Mouse (Mus musculus) mature B cell (primary cell): ENCODE results near the gene Cyp2e1.
"Not testable (repeated sequence)": the region's sequence is repeated elsewhere in the genome, so short reads cannot be mapped to it uniquely, and the experiment has no call there.

Experiments
- in situ Hi-C: fragments of 300-500 bp; cut with MboI; formaldehyde crosslinking; loops from 2 replicates; pipeline ENCODE4 v1.14.3; 2019

Gene Cyp2e1

DNA sequence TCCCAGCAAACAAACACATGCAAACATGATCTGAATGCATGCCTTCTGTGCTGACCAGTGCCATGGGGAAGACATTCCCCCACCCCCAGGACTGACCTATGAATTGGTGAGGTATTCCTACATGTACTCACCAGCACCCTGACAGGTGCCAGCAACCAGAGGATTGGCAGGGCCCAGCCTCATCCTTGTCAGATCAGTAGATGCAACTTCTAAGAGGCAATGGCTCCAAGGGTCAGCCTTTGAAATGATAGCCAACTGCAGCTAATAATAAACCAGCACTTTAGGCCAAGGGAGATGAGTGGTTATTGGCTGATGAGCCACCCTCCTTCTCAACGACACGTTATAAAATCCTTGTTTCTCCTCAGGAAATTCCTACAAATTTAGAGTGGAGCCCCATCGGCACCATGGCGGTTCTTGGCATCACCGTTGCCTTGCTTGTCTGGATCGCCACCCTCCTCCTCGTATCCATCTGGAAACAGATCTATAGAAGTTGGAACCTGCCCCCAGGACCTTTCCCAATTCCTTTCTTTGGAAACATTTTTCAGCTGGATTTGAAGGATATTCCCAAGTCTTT lies at the start of gene Cyp2e1:
Gene Cyp2e1, plus strand, starts transcription at position 293 of the 574 bp plus-strand sequence.
- in situ Hi-C loops = no loop called here

DNA sequence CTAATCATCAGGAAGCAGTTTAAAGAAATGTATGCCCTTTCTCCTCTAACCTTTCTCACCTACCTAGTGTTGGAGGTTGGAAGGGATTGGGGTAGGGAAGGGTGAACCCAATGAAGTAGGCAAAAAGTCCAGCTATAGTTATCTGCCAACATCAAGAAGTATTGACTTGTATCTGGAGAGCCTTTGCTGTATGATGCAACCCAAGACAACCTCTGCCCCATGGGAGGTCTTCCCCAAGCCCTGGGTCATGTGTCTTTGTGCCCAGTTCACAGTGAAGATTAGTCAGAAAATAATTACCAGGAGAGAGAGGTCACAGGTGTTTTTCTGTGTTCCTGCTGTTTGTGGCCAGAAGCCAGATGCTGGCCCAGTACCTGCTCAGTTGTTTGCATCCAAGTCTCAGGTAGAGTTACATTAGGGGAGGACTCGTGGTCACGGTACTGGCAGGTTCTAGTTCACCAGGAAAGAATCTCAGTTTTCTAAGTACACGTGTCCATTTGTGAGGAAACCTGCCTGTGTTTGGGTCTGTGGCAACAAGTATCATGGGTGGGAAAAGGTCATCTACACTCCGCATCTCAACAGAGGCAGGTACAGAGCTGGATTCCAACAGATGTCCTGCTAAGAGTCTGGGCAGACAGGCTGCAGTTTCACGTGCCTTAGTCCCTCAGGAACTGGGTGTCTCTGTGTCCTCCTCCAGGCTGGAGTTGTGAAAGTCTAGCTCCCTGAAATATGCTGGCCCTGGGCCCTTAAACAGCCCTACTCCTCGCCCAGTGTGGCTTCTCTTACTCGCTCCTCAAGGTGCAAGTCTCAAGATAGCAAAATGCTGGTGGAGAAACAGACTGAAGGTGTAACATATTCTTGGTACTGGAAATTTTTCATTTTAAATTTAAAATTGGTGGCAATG lies 46.1 kb upstream of the Cyp2e1 start:
- in situ Hi-C loops = no loop called here

DNA sequence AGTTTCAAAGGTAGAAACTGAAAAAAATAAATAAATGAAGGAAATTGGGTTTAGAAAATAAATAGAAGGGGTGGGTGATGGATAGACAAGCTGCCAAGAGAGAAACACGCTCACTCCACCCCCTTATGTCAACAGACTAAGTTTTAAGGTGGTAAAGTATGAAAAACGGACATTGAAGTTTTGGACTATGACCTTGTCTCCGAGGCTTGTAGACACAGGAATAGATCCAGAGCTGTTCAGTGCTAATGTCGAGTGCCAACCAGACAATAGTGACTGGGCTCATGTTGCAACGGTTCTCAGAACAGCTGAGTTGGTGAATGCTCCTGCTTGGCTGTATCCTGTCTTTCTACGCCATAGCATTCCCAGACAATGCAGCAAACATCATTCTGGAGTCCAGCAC lies 42.4 kb upstream of the Cyp2e1 start:
- in situ Hi-C loops = no loop called here

DNA sequence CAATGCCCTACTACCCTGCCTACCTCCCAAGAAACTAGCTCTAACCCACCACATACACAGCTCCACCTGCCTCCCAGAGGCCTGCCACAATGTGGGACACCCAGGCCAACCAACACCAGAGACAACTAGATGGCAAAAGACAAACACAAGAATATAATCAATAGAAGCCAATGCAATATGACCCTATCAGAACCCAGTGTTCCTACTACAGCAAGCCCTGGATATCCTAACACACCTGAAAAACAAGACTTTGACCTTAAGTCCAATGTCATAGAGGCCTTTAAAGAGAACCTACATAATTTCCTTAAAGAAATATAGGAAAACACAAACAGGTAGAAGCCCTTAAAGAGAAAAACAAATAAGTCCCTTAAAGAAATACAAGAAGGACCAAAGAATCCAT lies 38.0 kb upstream of the Cyp2e1 start:
- in situ Hi-C loops = no loop called here

DNA sequence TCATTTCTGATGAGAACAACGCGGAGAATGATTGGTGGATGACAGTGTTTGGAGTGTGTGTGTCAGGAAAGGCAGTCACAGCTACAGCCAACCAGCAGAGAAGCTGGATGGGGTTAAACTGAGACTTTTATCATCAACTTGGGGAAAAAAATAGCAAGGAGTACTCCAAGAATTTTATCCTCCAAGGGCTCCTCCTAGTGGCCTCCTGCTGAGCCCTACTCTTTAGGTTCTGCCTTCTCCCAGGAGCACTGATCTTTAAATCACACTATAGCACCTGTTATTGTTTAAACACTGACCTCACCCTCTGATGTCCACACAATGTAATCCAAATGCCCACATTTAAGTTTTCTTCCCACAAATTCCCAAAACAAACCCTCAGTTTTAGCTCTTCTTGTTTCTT lies 30.4 kb upstream of the Cyp2e1 start:
- in situ Hi-C loops = no loop called here

DNA sequence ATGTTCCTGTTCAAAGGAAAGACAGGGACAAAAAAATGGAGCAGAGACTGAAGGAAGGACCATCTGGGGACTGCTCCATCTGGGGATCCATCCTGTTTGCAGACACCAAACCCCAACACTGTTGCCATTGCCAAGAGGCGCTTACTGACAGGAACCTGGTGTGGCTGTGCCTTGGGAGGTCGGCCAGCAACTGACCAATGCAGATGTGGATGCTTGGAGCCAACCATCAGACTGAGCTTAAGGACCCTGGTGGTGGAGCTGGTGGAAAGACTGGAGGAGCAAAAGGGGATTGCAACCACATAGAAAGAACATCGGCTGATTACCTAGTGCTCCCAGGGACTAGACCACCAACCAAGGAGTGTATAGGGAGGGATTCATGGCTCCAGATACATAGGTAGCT lies 16.1 kb upstream of the Cyp2e1 start:
- in situ Hi-C loops = no loop called here

DNA sequence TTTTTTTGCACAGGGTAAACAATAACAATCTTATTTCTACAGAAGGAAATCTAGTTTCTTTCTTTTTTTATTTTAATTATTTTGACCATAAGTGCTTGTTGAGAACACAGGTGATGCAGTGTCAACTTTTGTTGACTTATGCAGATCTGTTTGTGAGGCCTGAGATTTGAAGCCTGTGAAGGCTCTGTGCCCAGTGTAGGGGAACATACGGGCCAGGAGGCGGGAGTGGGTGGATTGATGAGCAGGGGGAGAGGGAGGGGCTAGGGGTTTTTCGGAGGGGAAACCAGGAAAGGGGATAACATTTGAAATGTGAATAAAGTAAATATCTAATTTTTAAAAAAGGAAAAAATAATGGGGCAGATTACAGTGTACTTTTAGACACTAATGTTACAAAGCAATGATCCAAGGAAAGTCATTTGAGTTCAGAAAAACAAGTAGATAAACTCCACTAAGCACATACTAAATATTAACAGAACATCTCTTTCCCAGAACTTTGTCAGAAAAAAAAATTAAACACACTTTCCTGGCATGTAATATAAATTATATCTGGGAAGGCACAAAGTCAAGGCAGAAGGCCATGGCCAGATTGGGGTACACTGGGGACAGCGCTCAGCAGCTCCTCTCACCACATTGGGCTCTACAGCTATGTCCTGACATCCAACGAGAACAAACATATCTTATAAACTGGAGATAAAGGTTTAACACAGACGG lies 15.3 kb upstream of the Cyp2e1 start:
- in situ Hi-C loops = no loop called here

DNA sequence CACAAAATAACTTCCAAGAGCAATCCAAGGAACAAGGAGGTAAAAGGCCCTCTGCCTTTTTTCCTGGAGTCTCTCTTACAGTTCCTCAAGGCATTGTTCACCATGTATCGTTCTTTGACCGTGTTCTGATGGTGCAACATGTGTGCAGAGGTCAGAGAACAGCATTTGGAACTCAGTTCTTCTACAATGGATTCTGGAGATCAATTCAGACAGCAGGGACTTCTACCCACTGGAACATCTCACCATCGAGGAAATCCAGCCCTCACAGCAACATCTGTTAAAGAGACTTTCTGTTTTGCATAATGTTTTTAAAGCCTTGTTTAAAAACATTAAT lies 14.7 kb upstream of the Cyp2e1 start:
- in situ Hi-C loops = no loop called here

DNA sequence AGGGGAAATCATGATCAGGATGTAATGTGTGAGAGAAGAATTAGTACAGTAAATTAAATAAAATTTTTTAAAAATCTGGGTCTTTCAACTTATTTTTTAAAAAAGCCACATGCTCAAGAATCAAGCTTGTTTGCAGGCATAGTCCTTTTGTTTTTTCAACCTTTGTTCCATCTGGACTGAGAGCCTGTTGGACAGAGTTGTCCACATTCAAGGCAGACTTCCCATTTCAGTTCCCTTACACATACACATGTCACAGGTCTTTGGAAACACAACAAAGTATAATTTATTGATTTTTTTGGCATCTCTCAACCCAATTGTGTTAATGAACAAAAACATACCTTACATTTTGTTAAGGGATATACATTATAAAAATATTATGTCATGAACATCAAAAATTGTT lies 9.0 kb upstream of the Cyp2e1 start:
- in situ Hi-C loops = no loop called here

DNA sequence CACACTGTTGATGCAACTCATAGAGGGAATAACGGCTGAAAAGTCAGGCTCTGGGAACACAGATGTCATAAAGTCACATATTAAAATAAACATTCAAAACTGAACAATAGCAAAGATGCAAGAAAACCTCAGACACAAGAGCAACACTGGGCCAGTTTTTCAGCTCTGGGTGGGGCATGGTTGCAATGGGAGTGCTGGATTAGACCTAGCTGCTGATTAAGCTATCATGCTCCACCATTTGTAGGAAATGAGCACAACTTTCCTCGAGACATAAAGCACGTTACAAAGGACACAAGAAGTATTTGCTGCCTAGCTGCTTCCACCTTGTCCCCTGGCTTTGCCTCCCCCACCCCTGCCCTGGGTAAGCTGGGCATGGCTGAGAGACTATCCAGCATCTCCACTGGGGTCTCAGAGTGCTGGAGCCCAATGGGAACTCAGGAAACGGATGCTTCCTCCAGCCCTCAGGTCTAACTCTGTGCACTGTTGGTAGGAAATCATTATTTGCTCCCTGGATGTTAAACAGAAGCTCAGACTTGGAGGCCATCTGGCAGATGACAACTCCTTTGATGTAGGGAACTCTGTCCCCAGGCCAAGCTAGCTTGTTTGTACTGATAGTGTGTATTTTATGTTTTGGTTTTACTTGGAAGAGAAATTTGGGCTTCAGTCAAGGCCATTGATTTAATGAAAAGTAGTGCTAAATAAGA lies 7.2 kb upstream of the Cyp2e1 start:
- in situ Hi-C loops = no loop called here

DNA sequence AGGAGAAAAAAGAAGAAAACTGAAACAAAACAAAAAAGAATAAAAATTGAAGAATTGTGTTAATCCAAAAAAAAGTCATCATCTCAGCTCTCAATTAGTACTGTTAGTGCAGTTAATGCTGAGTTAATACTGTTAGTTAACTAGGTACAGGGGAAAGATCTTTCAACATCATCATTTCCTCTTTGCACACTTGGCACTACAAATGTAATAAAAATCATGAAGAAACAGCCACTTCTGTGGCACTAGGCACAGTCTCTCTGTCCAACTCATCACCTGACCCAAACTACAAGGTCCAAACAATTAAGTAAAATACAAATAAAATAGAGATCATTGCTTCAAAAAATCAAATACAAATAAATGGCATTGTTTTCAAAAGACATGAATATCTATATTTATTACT lies 2.9 kb upstream of the Cyp2e1 start:
- in situ Hi-C loops = no loop called here

DNA sequence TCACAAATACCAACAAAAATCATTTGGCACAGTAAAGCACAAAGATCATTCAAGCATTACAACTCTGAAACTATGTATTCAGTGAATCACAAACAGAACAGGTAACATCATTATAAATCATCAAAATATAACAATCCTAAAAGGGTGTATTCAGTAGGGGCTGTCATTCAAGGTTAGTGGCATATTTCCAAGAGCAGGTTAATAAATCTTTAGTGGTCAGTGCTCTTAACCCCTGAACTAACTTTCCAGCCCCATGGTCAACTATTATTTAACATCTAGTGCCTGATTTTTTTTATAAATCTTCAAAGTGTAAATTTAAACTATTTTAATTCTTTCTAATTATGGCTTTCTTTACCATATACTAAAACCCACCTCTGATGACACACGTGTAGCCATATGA lies 1.9 kb downstream of the Cyp2e1 start:
- in situ Hi-C loops = not testable (repeated sequence)

DNA sequence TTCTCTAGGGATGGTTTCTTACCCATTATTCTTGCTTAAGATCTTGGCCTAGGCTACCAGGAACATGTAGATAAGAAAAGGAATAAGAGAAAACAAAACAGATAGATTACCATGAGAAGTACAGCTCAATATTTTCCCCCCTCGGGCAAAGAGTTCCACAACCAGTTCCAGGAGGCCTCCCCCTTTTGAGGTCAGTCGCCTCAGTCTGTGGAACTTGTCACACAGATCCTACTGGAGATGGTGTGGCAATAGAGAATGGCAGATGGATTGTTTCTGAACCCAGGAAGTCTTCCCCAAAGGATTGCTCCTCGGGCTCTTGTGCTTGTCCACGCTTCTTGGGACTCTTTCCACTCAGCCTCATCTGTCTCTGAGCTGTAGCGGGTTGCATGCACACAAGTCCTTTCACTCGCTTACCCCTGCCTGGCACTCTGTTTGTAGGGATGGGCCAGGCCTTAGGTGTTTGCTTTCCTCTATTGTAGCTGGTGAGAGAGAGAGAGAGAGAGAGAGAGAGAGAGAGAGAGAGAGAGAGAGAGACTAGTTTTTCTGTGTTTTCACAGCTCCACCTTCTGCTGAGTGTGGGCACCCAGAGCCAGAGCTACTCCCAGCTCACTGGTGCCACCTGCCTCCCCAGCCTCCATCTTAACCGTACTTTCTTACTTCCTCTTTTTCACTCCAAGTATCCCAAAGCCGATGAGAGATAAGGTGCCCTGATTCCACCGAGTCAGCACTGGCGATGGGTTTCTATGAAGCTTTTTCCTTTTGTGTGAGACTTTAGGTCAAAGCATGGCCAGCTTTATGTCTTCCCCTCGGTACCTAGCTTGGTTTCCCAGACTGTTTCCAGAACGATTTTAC lies 2.6 kb downstream of the Cyp2e1 start:
- in situ Hi-C loops = no loop called here

DNA sequence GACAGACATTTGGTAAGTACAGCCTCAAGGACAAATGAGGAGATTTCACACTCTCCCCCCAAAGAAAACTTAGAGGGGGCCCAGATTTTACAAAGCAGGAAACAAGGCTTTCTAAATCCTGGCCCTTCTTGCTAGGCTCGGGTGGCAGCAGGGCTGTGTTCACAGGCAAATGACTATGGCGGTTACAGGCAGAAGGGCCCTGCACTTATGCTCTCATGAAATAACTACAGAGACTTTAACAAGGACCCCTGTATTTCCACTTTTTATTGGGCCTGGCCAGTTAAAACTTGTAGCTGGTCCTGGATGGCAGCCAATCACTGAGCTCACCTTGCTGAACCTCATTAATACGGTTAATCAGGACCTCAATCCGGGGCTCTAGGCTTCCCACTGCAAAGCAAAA lies 17.0 kb downstream of the Cyp2e1 start:
- in situ Hi-C loops = no loop called here

DNA sequence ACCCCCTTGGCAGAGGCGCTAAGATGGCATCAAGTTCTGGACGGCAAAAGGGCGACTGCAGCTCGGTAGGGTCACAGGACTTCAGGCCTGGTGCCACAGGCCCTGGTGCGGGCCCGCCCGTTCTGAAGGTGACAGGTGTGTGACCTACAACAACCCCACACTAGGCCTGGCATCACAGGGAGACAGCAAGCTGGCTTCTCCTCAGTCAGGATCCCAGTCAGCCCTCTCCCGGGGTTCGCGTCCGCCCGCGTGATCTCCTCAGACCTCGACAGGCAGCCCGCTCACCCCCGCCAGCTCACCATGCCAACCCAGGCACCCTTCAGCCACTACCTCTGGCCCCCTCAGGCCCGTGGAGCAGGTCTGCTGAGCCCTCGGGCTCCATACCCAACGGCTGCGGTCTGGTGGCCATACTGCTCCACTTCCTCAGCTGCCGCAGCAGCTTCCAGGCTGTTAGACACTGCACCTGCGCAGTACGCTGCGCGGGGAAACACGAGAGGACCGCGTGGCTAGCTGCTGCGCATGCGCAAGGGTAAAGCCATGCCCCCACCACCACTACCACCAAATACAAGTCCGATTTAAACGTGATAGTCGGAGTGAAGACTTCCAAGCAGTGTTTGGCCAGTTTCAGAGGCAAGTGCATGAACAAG lies 24.0 kb downstream of the Cyp2e1 start, which contains the start of gene Syce1:
Gene Syce1, minus strand, starts transcription at position 447 of the 647 bp plus-strand sequence.
- in situ Hi-C loops = no loop called here

DNA sequence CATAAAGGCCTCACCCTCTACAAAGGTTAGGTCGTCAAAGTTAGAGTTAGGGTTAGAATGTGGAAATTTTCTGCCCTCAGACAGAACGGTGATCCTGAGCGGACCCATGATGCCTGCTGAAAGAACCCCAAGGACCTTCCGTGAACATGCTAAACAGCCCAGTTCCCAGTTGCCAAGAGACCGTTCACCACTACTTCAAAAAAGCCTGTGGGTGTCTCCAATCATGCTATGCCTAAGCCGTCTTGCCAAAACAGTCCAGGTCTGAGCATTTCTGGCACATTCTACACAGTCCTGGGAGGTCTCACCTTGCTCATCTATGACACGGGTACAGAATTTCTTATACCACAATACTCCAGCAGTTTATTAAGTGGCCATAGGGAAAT lies 24.5 kb downstream of the Cyp2e1 start:
- in situ Hi-C loops = no loop called here

DNA sequence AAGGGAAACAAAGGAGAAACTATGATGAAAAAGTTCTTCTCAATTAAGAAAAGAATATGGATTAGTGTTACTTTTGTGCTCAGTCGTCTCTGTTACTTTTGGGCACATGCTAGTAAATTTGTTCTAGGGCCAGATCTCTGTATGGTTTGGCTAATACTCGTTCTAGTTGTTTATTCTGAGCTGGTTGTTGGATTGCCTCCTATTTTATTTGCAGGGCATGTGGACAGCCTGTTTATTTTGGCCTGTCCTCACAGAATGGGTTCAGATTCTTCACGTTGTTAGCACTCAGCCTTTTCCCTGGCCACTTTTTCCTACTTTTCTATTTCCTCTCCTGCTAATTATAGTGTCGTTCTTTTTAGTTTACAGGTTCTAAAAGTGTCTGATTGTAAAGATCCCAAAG lies 30.0 kb downstream of the Cyp2e1 start:
- in situ Hi-C loops = no loop called here

DNA sequence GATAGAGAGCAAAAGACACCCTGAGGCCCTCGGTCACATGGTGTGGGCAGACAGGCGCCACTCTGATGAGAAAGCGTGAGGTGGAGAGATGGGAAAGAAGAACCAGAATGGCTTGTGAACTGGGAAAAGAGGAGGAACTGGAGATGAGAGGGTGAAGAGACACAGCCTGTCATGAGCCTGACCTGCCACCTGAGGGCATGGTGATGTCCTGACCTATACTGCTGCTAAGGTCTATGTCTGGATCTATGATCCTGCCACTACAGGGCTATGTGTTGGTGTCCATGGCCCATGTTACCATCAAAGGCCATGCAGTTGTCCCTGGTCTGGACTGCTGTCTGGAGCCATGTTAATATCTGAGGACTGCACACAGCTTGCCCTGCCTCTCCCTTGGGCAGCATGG lies 34.1 kb downstream of the Cyp2e1 start:
- in situ Hi-C loops = no loop called here

DNA sequence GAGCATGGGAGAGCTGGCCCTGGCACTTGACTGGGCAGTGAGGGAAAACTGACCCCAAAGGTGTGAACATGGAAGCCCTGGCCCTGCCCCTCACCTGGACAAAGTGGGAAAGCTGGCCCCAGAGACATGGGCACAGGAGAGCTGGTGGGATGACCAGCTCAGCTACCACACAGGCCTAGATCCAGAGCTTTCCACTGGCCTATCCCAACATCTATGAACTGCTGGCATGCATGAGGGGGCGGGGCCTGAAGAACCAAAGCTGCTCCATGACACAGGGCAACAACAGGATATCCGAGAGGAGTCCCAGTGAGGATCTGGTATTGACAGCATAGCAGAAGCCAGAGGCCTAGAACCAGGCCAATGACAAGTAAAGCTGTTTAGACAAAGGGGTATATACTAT lies 34.7 kb downstream of the Cyp2e1 start:
- in situ Hi-C loops = no loop called here

DNA sequence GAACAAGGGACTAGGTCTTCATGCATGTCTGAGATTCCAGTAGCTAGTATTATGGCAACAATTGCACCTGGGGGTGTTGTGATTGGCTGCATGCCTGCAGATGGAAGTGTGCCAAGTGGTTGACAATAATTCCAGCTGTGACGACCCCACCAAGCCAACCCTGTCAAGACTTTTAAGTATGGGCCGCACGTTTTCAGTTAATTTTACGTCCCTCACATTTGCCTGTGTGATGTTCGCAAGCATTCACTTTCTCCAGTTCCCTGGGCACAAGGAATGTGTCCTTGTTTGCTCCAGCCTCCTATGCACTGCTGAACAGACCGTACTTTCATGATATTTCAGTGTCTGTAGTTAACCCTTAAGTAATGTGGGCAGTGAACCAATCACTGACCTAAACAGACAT lies 39.1 kb downstream of the Cyp2e1 start:
- in situ Hi-C loops = no loop called here

DNA sequence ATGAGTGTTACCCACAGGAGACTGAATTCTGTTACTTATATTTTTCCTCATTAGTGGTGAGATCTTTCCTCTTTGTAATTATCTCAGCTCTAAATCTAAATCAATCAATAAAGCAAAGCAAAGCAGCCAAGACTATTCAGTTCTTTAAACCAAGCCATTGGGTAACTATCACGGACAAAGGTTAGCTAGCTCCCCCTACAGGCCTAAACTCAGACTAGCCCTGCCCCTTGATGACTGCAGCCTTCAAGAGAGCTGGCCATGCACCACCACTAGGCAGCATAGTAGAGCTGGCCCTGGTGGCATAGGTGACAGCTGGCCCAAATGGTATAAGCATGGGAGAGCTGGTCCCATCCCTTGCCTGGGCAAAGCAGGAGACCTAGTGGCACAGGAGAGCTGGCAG lies 42.2 kb downstream of the Cyp2e1 start:
- in situ Hi-C loops = no loop called here
